Mouse (Mus musculus): ENCODE data around the gene Gse1.

Gse1 gene

DNA sequence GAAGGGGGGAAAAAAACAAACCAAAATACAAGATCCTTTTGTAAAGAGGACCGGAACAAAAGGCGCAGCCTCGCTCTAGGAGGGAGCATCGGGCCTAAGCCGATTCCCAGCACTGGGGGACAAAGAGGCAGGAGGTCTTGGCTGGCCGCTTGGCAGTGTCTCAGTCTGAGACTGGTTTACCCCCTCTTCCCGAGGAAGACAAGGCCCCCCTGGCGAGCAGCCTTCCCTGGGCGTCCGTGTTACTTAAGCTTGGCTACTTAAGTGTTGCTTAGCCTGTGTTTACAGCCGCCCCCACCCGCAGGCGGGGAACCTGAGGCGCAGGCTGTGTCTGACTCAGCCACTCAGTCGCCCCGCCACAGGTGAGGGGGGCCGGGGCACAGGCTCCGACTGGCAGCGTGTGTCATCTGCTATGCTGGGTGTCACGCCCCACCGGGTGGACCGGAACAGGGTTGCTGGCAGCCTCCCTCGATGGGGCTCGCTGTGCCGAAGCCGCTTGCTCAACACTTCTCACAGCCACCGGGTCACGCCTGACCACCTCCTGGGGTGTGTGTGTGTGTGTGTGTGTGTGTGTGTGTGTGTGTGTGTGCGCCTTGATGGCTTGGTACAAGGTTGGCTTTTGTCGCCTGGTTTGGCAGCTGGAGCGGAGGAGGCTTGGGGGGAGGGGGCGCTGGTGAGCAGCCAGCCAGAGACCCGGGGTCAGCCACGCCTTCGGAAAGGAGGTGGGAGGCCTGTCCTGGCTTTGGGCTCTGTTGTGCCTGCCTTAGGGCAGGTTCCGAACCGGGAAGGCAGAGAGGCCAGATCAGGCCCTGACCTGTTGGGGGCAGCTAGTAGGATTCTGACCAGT lies 310.4 kb downstream of the Gse1 start:
- peak; percentile 87 for DNase-seq

- no peak for DNase-seq
Measured at GRCm38 (mm10) chr8:120539381-120539774, 311.1 kb downstream of the Gse1 start.

- DNase-seq = no peak
Measured at GRCm38 (mm10) chr8:120539775-120540625, 311.7 kb downstream of the Gse1 start.

DNA sequence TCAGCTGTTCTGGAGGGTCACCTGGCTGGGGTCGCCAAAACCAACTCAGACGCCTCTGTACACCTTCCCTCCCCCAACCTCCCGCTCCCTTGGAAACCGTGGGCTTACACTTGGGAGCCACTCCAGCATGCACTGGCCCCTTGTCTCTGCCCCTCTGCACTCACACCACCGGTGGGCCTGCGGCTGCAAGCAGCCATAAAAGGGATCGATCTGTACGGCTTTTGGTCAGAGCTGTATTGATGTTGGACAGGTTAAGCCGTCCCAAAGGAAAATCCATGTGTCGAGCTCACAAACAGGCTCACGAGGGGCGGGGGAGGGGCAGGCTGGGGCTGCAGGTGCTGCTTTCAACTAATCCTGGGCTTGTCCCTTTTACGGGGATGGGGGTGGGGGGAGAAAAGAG lies 314.7 kb downstream of the Gse1 start:
- DNase-seq = no peak

- DNase-seq = no peak
Measured at GRCm38 (mm10) chr8:120543416-120544055, 315.3 kb downstream of the Gse1 start.

- no peak for DNase-seq
Measured at GRCm38 (mm10) chr8:120544155-120544554, 315.9 kb downstream of the Gse1 start.

DNA sequence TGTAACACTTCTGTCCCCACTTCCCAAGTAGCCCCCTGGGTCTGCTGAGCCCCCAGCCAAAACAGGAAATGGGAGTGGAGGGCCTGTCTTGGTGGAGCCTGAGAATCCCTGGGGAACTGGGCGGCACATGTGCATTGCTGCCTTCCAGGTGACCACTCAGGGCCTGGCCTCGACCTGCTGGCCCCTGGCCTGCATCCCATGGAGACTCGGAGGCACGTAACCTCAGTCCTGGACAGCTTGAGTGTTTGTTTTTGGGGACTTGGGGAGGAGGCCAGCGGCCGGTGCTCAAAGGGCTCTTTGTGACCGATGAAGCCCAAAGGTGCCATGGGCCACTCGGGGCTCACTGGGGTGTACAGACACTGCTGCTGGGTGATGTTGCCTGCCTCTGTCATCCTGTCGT lies 319.3 kb downstream of the Gse1 start:
- no peak for DNase-seq

GRCm38 (mm10) chr8:120548313-120548761 lies 320.1 kb downstream of the Gse1 start:
- peak; percentile 63 for DNase-seq

GRCm38 (mm10) chr8:120549321-120549921 lies 321.2 kb downstream of the Gse1 start:
- peak; percentile 82 for DNase-seq

DNA sequence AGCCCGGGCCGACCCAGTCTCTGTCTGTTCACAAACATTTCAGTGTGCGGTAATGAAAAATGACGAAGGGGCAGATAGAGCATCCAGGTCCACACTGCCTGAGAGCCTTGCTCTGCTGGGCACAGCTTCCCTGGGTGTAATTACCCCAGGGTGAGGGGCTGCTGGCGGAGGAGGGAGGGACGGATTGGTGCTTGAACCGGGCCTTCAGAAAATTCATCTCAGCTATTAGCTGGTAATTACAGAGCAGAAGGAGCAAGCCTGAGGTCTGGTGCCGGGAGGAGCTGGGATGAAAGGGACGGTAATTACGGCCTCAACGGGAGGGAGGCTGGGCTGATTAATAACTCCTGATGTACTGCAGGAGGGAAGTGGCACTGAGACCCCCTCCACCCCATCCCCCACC lies 321.7 kb downstream of the Gse1 start:
- peak; percentile 84 for DNase-seq

DNA sequence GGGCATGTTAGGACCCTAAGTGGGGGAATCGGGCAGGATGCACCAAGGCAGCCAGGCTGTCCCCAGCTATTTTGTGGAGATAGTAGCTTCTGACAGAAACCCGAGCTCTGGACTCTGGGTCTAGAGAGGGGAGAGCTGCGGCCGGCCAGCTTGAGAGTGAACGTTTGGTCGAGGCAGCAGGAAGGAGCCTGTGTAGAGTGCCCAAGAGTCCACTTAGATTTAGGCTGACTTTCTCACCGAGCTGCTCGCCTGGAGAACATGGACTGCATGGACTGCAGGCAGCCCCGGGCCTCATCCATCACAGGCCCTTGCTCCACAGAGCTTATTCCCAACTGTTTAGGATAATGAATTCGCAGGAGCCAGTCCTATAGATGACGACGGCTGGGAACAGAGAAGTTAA lies 322.2 kb downstream of the Gse1 start:
- no peak for DNase-seq

DNA sequence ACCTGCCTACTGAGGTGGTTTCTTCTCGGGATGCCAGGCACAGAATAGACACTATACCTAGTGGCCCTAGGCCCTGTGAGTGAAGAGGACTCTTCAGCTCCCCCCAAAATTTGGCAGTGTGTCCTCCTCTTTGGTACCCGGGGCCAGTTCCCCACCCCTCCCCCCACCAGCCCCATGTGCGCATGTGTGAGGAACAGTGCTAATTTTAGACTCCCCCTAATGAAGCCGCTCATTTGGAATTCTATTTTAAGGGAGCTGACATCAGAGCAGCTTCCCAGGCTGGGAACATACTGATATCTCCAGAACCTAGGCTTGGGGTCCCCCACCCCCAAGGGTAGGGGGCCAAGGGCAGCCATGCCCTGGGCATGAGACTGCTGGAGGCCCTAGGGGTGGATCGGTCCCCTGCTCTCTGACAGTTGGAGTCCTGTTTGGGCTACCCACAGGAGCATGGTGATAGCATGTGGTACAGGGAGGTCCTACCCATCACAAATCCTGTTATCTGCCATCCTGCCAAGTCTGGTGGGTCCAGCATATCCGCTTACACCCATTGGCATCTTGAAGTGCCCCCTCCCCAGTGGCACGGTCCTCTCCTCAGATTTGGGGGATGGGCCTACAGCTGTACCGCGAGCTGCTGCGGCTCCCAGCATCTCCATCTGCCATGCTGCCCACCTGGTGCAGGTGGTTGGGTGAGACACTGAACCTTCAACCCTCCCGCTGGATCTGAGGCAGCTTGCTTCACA lies 322.9 kb downstream of the Gse1 start:
- no peak for DNase-seq

- no peak for DNase-seq
Measured at GRCm38 (mm10) chr8:120551677-120551980, 323.4 kb downstream of the Gse1 start.

DNA sequence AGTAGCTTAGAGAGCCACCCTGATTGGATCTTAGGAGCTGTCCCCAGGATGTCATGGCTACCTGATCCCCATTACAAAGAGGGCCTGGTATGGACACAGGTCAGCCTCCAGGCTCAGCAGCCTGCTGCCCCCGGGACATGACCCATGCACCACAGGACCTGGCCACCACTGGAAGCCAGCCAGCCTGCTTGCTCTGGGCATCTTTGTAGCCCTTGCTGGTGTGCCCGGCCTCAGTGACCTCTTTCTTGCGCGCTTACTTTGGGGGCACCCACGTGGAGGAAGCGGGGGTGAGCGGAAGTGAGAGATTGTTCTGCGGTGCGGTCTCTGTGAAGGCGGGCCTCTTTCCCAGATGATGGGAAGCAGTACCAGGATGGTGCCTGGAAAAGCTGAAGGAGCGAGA lies 324.3 kb downstream of the Gse1 start:
- no peak for DNase-seq

DNA sequence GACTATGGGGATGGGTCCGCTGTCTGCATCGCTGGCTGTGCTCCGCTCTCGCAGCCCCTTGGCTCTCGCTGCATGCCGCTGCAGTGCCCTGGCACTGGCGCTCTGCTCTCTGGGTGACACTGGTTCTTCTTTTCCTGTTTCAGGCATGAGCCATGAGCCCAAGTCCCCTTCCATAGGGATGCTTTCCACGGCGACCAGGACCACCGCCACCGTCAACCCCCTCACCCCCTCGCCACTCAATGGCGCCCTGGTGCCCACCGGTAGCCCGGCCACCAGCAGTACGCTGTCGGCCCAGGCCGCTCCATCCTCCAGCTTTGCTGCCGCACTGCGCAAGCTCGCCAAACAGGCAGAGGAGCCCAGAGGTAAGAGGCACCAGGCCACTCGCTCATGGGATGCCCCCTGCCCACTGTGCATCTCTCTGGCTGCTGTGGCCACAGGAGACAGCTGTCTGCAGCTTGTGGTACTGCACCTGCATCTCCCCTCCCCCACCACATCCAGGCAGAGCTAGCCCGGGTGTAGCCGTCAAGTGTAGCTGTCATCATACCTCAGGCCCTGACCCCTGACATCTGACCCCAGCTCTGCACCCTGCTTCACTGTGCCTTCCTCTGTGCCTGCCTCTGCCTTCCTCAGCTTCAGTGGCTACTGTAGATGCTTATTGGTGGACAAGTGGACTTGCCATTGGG lies 325.3 kb downstream of the Gse1 start:
- no peak for DNase-seq

GRCm38 (mm10) chr8:120554466-120555039 lies 326.3 kb downstream of the Gse1 start:
- no peak for DNase-seq

DNA sequence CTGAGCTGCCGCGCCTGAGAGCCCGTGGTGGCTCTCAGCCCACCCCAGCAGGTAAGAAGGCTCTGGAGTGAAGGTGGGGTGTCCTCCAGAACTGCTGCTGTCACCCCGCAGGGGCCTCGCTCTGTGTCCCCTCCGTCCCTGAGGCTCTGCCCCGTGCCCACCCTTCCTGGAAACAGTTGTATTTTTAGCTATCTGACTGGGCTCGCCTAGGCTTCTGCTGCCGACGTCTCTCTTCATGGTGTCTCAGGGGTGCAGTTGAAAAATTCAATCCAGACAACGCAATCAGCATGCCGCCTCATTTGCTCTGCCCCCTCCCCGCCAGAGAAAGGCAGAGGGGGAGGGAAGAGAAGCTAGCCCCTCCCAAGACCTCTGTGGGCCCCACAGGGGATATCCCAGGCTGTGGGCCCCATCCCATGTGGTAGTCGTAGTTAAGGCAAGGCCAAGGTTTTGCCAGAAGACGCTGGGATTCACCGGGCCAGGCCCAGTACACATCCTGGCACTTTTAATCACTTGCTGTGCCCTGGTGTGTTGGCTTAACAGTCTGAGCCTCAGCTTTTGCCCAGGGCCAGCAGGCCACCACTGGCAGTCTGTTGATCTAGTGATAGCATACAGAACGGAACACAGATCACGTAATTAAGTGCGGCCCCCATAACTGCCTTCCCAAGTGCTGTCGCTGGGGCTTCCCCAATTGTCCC lies 328.1 kb downstream of the Gse1 start:
- DNase-seq = no peak

DNA sequence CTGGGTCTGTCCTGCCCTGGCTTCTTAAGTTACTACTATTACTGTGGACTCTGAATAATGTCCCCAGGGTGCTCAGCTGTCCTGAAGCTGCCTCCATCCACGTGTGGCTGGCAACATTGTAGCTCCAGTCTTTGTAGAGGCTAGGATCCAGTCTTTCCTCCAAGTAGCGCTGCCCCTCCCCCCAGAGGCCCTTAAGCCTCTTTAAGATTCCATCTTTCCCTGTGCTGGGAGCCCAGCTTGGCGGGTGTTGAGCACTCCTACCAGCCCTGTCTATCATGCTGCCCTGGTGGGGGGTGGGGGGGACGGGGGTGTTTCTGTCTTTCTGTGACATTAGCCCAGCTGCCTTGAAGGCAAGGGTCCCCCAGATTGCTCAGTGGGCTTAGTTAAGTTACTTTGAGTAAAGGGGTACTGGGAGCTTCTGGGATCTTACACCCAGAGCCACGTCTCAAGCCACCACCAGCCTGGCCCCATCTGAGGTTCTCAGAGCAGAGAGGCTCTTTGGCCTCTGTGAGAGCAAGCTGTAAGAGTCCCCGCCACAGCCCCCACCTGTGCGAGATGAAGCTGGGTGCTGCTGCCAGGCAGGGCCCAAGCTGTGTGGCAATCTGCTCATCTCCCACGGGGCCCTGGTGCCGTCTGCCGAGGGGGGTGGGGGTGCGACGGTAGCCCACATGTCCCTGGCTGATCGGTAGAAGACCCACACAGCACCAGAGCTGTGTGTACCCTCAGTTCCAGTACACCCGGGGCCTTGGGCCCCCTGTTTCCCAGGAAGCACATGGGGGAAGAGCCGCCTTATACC lies 329.1 kb downstream of the Gse1 start:
- DNase-seq = peak; percentile 62

- DNase-seq = no peak
Measured at GRCm38 (mm10) chr8:120558162-120558561, 329.9 kb downstream of the Gse1 start.

- peak; percentile 88 for DNase-seq
Measured at GRCm38 (mm10) chr8:120559654-120560053, 331.4 kb downstream of the Gse1 start.

Data from retina, postnatal 1 day (tissue).